Mouse (Mus musculus) G1E (cell line): Measurements from ENCODE around the gene Rabepk.

ENCODE experiments used
- CTCF ChIP-seq: IDR thresholded peaks from 2 replicates; pipeline ENCODE4 v1.5.1; 2012; ENCODE audit warnings: low read depth, low read length, inconsistent platforms, mixed read lengths
- GATA1 ChIP-seq: IDR thresholded peaks from 2 replicates; pipeline ENCODE4 v1.6.1; 2012; ENCODE audit warnings: borderline replicate concordance, low read length, inconsistent platforms, mixed read lengths

- TF ChIP-seq CTCF (no peak), GATA1 (no peak)
These were observed 11.1 kb upstream of the Rabepk start for GRCm38 (mm10) chr2:34810775-34811174.
